Mouse (Mus musculus) lung, postnatal 10 days (tissue): ENCODE results near the gene Rhpn2.

Experiments used
- DNase-seq: peaks from one replicate; pipeline ENCODE4 v3.0.0; 2021

Rhpn2 gene

DNA sequence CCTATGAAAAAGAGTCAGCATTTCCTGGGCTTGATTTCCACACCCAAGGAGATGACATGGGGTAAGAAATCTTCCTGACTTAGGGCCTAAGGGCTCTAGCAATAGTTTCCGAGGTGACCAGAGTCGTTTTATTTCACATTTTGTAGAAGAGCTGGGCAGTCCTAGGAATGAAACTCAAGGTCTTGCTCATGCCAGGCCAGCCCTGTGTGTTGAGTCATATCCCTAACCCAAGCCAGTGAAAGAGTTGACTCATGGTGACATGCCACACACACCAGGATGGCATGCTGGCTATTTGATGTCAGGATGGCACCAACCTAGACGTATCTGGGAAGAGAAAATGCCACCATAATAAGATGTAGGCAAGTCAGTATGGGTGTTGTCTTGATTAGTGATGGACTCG, 15.1 kb downstream of the Rhpn2 start:
- no peak for DNase-seq

DNA sequence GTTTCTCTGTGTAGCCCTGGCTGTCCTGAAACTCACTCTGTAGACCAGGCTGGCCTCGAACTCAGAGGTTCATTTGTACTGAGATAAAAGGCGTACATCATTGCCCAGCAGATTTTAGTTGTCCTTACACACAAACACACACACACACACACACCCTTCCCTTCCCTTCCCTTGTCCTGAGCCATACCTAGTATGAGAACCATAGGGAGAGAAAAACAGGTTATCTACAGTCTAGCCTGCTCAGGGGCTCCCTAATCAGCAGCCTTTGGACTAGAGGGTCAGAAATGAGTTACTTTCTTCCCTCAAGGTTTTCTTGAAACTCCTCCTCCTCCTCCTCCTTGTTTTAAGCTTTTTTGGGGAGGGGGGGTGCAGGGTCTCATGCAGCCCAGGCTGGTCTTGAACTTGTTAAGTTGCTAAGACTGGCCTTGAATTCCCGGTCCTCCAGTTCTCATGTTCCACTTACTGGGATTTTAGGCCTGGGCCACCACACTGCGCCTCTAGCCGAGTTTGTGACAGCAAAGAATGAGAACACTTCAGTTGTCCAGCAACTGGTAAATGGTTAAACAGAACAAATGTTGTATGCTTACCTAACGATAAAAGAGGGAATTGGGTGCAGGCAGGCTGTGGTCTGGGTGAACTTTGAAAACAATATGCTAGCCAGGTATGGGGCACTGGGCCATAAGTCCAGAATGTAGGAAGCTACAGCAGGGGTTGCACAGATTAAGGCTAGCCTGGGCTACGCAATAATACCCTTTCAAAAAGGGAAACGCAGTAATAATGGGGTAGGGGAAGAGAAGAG, 16.1 kb downstream of the Rhpn2 start:
- DNase-seq: no peak

DNA sequence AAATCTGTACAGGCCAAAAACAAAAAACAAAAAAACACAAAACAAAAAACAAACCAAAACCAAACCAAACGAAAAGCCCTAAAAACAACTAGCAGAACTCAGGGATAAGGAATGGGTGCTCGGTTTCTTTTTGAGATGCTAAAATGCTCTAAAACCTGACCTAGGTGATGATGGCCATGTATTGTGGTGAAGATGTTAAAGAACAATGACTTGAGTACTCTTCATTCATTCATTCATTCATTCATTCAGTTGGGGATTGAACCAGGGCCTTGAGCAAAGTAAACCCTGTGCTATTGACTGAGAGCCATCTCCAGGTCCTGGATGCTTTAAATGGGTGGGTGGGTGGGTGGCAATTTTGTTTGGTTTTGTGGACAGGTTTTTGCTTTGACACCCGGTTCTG, 17.2 kb downstream of the Rhpn2 start:
- no peak for DNase-seq

DNA sequence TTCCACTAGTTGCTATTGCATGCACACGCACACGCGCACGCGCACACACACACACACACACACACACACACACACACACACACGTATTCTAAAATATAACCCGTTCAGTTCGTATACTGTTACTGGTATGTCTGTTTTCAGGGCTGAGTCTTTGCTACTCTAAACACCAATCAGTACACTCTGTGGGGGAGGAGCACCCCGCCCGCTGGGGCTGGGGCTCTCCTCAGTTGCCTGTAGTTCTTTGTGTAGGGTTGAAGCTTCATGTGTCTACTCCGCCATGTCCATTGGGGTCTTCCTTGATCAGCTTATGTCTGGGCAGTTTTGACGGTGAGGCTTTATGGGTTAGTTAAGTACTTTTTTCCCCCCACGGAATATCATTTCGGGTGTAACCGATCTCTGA, 19.3 kb downstream of the Rhpn2 start:
- no peak for DNase-seq

DNA sequence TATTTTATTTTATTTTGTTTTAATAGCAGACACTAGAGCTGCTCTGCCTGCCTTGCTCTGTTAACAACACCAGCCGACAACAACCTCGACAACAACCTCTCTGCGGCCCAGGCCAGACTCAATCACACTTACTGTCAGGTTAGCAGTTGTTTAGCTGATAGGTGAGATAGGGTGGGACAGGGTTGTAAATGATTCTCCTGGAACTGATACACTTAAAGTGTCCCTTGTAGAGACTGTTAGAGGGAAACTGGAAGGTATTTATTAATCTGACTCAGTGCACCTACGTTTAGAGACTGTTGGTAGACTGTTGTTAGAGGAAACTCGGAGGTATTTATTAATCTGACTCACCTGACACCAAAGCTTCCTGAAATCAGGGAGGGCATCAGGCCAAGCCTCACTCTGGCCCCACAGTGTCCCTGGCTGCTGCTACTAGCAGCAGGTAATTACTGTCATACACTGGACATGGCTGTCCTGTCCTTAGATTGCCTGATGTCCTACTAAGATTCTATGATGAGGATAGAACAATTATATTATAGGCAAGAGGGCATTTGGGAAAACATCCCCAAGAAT, 21.4 kb downstream of the Rhpn2 start:
- DNase-seq: no peak

DNA sequence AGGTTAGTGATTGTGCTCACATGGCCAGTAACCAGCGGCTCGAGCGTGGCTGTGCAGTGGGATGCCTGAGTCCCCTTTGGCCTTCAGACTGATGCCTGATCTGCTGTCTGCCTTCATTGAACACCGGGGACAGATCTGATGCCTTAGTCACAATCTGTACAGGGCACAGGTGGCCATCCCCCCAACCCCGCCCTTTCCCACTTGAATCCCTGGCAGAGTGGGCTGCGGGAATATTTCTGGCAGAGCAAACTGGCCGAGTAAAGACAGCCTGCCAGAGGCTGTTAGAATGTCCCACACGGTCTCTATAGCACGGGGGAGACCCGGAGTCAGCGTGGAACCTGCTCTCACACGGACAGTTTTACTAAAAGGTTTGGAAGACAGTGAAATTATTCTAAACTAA, 23.7 kb downstream of the Rhpn2 start:
- DNase-seq: no peak

DNA sequence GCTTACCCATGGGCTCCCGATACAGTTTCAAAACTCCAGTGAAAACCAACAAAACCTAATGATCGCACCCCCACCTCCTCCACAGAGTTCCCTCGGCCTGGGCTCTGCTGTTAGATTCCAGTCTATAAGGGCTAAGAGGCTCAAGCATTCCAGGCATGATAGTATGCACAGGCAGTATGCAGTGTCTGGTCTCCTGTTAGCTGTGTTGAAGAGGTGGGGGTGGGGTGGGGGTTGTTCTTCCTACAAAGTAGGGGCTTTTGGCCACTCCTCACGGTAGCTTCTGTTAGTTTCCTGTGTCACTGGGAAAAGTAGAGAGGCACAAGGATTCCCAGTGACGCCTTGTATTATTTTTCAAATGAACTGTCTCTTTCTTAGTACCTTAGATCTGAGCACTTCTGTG, 28.3 kb downstream of the Rhpn2 start:
- DNase-seq: no peak

DNA sequence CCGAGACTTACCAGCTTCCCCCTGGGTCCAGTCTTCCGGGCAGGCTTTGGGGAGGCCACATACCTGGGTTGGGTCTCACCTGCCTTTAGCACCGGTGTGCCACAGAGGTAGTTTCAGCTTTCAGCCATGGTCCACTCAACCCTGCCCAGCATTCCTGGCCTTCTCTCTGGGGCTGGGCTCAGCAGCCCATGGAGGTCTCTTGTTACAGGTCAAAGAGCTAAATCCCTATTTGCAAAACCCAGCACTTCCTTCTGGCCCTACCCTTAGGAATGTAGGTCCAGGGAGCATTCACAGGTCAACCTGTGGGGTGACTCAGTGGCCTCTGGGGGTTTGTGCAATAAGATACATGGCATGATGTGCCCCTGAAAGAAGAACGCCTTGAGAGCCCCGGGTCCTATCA, 28.9 kb downstream of the Rhpn2 start:
- no peak for DNase-seq

DNA sequence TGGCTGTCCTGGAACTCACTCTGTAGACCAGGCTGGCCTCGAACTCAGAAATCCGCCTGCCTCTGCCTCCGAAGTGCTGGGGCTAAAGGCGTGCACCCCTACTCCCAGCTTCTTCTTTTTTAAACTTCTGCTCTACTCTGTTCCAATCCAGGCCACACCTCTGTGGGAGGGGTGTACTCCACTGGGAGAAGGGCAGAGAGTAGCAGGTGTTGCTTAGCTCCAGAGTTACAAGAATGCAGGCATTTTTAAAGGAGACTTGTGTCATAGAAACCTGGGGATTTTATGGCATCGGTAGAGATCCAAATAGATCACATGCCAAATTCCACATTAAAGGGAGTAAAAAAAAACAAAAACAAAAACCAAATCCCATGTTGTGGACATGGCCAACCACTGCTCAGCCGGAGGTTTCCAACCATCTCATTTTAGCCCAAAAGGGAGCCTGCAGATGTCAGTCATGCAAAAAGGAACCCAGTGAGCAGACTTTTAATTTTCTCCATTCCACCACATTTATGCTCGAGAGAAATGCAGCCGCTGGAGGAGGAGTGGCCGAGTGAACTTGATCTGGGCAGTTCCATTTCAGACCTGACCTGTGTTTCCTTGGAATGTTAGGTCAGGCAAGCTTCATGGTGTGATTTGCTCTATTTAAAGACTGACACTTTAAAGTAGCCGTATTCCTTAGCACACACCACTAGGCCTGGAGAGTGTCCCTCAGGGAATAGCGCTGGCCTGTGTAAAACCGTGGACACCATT, 31.4 kb downstream of the Rhpn2 start:
- no peak for DNase-seq

DNA sequence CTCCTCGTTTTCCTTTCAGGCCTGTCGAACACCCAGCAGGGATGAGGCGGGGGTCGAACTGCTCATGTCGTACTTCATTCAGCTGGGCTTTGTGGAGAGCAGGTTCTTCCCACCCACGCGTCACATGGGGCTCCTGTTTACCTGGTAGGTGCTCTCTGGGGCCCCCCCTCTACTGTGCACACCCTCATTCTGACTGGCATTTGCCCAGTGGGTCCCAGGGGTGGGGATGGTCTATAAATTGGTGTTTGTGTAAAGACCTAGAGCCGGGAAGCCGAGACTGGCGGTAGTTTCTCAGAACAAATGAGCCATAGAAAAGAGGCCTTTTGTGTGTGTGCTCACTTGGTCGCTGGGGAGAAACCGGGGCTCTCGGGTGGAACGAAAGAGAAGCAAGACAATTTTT, 37.1 kb downstream of the Rhpn2 start:
- no peak for DNase-seq

DNA sequence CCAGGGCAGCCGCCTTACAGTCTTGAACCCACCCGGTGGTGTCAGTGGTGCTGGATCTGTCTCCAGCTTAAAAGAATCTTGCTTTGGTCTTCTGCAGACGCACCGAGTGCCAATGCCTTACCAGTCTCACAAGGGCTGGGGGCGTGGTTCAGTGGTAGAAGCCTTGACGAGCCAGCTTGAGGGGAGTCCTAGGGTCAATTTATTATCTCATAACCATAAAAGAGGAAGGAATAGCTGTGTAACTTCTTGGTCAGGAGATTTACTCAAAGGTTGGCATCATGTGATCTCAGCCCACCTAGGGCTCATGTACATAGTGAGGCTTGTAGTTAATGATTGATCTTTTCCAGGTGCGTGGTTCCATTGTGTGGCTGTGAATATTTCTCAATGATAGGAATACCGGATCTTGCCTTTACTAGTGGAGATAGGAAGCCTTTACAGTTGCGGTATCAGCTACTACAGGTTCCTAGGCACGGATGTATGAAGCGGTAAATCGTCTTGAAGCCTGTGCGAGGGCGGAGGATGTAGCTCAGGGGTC, 38.6 kb downstream of the Rhpn2 start:
- DNase-seq: no peak

DNA sequence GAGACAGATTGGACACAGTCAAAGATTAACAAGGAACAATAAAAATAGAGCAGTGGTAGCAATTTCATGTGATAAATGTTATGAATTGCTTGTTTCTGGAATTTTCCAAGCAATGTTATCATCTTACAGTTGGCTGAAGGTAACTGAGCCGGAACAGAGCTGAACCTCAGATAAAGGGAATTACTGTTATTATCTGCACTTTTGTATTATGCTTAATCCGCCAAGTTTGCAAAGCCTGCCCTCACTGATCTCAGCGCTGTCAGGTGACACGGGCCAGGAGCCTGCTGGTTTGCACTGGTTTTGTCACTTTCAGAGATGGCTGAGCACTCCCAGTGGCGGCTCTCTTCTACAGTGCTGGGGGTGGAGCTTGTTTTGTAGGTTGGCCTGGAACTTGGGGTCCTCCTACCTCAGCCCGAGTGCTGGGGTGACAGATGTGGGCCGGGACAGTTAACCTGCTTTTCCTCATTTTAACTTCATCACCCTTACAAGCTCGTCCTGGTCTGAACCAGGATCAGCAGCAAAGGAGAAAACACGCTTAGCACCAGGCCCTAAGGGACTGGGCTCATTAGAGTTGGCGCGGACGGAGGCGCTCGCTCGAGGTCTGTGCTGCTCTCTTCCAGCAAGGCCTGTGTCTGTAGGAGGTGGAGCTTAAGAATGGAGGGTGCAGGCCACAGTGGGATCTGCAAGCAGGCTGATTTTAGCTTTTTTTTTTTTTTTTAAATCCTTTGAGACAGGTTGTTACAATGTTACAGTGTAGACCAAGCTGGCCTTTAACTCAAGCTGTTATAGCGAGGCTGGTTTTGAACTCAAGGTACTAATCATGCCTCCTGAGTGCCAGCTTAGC, 39.4 kb downstream of the Rhpn2 start:
- DNase-seq: no peak

DNA sequence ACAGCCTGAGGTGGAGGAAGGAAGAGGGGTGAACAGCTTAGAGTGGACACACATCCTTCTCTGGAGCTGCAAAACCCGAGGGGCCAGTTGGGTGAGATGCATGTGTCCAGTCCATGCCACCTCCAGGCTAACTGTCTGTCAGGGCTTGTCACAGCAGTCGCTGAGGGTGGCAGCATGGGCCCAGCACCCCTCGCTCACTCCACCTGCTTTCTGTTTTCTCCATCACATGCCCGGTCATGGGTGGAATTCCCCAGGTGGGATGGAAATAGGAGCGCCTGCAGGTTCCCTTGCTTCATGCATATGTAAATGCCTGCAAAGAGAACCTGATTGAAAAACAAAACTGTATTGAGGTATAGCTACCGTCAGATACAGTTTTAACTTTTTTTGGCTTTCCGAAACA, 40.3 kb downstream of the Rhpn2 start:
- DNase-seq: no peak

DNA sequence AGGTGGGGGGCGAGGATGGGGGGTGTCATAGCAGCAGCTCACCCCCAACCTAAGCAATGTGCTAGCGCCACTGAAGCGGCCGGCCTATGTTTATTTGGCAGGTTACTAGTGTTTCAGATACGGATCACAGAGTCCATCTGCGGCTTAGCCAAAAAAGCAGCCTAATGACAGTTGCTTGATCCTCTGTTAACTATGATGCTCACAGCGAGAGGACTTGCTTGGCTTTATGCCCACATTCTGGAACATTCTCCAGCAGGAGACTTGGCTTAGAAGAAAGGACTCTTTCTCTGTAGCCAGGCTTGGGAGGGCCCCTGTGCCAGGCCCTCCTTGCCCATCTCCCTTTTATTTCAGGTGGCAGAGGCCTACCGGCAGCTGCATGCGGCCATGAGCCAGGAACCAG, 42.7 kb downstream of the Rhpn2 start:
- no peak for DNase-seq

DNA sequence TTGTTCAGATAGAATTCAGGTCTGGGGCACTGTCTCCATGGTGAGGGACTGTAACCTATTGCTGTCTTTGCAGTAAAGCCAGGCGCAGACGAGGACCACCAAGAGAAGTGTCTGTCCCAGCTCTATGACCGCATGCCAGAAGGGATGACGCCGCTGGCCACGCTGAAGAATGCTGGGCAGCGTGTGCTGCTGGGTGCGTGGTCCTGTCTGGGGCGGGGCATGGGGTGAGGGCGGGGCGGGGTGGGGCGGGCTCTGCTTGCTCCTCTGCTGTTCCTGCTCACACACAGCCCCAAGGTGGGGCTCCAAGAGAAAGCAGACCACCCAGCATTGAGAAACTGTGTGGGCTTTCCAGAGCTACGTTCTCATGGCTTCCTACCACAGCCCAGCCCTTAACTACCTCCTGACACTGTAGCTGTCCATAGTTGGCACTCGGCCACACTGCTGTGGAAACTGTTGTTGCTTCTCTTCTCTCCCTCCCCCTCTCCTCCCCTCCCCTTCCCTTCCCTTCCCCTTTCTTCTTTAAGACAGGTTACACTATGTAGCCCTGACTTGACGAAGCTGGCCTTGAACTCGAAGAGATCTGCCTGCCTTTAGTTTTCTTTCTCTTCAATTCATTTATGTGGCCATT, 45.6 kb downstream of the Rhpn2 start:
- DNase-seq: peak; percentile 32

DNA sequence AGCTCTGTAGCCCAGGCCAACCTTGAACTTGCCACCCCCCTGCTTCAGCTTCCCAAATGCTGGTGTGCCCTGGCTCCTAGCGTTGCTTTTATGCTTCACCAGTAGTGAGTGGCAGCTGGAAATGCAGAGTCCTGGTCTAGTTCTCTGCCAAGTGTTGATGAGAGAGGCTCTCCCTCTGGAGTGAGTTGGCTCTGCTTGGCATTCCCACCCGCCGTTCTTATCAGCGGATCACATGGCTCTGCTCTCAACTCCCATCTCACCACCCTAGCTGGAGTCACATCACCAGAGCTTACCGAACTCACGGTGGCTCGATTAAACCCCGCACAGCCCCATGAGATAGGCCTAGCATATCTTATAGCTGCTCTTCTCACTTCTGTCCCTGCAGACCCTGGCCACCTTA, 46.4 kb downstream of the Rhpn2 start:
- DNase-seq: no peak

DNA sequence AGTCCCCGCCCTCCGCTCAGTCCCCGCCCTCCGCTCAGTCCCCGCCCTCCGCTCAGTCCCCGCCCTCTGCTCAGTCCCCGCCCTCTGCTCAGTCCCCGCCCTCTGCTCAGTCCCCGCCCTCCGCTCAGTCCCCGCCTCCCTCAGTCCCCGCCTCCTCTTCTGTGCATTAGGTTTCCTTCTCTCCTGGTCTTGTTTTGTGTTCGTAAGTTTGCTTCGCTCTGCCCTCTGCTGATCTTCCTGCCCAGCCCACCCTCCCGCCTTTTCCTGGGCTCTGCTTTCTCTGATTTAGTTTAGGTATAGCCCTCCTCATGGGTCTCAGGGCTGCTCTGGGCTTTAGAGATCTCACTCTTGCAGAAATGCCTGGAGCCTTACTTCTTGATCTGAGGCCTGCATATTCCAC, 47.9 kb downstream of the Rhpn2 start:
- no peak for DNase-seq

DNA sequence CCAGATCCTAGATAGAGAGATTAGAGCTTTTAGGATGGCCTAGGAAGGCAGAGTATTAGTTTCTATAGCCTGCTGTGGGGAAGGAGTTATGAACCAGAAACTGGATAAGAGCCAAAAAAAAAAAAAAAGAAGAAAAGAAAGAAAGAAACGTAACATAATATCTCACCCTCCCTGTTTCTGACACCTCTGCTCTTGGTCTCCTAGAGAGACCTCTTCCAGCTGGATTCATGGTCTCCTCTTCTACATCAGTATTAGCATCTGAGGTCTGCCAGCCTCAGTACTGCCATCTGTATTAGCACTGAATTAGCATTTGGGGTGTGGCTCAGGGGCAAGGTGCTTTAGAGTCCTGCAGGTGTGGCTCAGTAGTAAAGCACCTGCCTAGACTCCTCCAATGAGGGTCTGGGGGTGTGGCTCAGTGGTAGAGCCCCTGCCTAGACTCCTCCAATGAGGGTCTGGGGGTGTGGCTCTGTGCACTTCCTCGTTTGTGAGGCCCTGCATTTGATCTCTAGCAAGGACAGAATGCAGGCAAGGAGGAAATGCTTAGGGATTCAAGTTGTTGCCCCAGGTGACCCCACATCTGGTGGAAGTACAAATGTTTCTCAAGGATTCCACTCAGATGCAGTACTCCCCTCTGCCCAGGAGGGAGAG, 48.9 kb downstream of the Rhpn2 start:
- no peak for DNase-seq

DNA sequence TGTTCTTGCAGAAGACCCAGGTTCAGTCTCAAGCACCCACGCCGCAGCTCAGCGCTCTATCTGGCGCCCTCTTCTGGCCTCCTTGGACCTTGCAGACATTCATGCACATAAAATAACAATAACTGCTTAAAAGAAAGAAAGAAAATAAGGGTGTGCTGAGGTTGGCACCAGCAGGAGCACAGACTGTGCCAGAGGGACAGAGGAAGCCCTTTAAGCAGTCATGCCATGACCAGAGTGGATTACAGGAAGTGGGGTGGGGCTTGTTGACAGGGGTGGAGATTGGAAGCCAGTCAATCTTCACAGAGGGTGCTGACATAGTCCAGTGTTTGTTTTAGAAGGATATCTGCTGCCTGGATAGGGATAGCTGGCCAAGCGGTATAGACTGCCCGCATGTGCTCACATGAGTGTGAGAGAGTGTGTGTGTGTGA, 52.6 kb downstream of the Rhpn2 start:
- peak; percentile 85 for DNase-seq

DNA sequence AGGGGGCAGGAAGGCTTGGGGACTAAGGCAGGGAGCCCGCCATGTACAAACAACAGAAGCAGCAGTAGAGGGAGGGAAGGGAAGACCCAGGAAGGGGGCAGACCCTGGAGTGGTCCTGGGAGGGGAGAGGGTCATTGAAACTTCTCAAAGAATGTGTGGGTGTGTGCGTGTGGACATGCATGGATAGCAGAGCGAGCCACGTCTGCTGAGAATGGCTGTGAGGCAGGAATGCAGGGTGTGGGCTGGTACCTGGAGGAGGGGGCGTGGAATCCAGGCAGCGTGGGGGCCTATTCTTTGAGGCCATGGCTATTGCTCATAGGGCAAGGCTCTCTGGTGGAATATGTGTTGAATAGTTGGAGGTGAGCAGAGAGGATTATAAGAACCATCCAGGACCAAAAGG, 54.7 kb downstream of the Rhpn2 start:
- DNase-seq: no peak

DNA sequence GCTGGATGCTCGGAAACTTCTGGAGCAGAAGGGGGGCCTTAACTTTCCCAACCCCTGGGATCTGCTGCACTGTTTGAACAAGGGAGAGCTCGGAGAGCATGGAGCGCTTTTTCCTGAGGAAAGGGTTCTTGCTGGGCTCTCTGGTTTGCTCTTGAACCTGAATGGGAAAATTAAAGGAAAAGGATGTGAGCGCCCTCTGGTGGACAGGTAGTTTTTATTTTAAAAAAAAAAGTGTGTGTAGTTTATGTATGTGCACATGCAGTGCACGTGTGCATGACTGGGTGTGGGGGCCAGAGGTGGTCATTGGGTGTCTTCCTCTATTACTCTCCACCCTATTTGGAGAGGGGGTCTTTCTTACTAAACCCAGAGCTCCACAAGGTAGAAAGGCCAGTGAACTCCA, 59.0 kb downstream of the Rhpn2 start:
- peak; percentile 45 for DNase-seq
